Mouse (Mus musculus) neural tube, embryonic 14.5 days (tissue): ENCODE measurements around the gene Fam227b. TPM values are rescaled to one million over a fixed set of nuclear protein-coding genes. Genes with fewer than 3 reads are reported as not detected.

Source experiments
- ATAC-seq: fragments of 200-750 bp; cut with Nextera tagmentation; 2 replicates; pipeline ENCODE4 v1.8.0; 2017; ENCODE audit warnings: low read depth, mild to moderate bottlenecking, moderate TSS enrichment, moderate library complexity
- H3K27ac ChIP-seq: fragments of 300-500 bp; sonication (generic); 2 replicates; pipeline ENCODE4 v1.5.1; 2014; ENCODE audit warnings: low read depth, mild to moderate bottlenecking, control low read depth, low read length, moderate library complexity, mixed read lengths
- H3K27me3 ChIP-seq: fragments of 300-500 bp; sonication (generic); 2 replicates; pipeline ENCODE4 v1.6.1; 2014; ENCODE audit warnings: low read length; ENCODE audit not compliant: control insufficient read depth, insufficient read depth
- H3K36me3 ChIP-seq: fragments of 300-500 bp; sonication (generic); 2 replicates; pipeline ENCODE4 v1.6.1; 2014; ENCODE audit warnings: low read length, mixed read lengths; ENCODE audit not compliant: control insufficient read depth, insufficient read depth
- H3K4me1 ChIP-seq: fragments of 300-500 bp; sonication (generic); 2 replicates; pipeline ENCODE4 v1.6.1; 2014; ENCODE audit warnings: low read length; ENCODE audit not compliant: control insufficient read depth, insufficient read depth
- H3K4me2 ChIP-seq: fragments of 300-500 bp; sonication (generic); 2 replicates; pipeline ENCODE4 v1.6.1; 2014; ENCODE audit warnings: mild to moderate bottlenecking, low read depth, low read length, control low read depth
- H3K4me3 ChIP-seq: fragments of 300-500 bp; sonication (generic); 2 replicates; pipeline ENCODE4 v1.5.1; 2014; ENCODE audit warnings: low read depth, low read length, control low read depth, mixed read lengths
- H3K9ac ChIP-seq: fragments of 300-500 bp; sonication (generic); replicated peaks from 2 replicates; pipeline ENCODE4 v1.6.1; 2014; ENCODE audit warnings: low read depth, mild to moderate bottlenecking, control low read depth, low read length, mixed read lengths
- H3K9me3 ChIP-seq: fragments of 300-500 bp; sonication (generic); 2 replicates; pipeline ENCODE4 v1.6.1; 2016; ENCODE audit warnings: low read length; ENCODE audit not compliant: control insufficient read depth
- WGBS: fragments of 180-500 bp; shearing (Covaris S2); extraction: QIAGEN DNeasy Blood & Tissue Kit; methylation state at CpG from one replicate; pipeline ENCODE4 v1.1.7; 2014; 5-methylcytosine and 5-hydroxymethylcytosine counted together
- polyA plus RNA-seq: library from polyadenylated mRNA; unstranded; fragments of >200 nt; fragmentation: Nextera tagmentation; extraction: Ambion mirVana; gene quantifications from 2 replicates; pipeline ENCODE4 v1.2.1, GENCODE M21; 2014

Fam227b gene
- not detected in 2 replicates for polyA plus RNA-seq

GRCm38 (mm10) chr2:126151855-126152571, at the start of gene Fam227b, which contains the start of gene Dtwd1:
TSS of gene Fam227b (minus strand) at chr2:126152004.
TSS of gene Dtwd1 (plus strand) at chr2:126152141.
- H3K4me1 ChIP-seq: no peaks in the 10 kb centered on the region
- under 1% methylated on average over 57 of the region's 57 CpGs for WGBS

GRCm38 (mm10) chr2:126198971-126199370, 47.2 kb upstream of the Fam227b start:
- H3K9me3 ChIP-seq: no peaks in the 10 kb centered on the region
- no peaks in the 10 kb centered on the region for H3K36me3 ChIP-seq
- no peak overlapping the region for H3K27ac ChIP-seq
- no peak for ATAC-seq
- WGBS: 90% methylated on average over 3 of the region's 3 CpGs
- H3K4me1 ChIP-seq: no peaks in the 10 kb centered on the region
- no peak overlapping the region for H3K4me2 ChIP-seq
- H3K4me3 ChIP-seq: no peak overlapping the region
- H3K9ac ChIP-seq: no peak overlapping the region
- no peaks in the 10 kb centered on the region for H3K27me3 ChIP-seq

More at GRCm38 (mm10) chr2:126151855-126152571, at the start of gene Fam227b, which contains the start of gene Dtwd1:
- H3K9me3 ChIP-seq: no peaks in the 10 kb centered on the region
- peak within 1 kb of the TSS; percentile 48 for H3K4me3 ChIP-seq
- peak; percentile 100 for ATAC-seq
- H3K27me3 ChIP-seq: no peaks in the 10 kb centered on the region
- H3K4me2 ChIP-seq: peak within 1 kb of the TSS; percentile 52
- no peaks in the 10 kb centered on the region for H3K36me3 ChIP-seq
- peak within 1 kb of the TSS; percentile 80 for H3K27ac ChIP-seq
- peak within 1 kb of the TSS; percentile 57 for H3K9ac ChIP-seq

- no peak overlapping the region for H3K9ac ChIP-seq
- 64% methylated on average over 12 of the region's 12 CpGs for WGBS
- no peak overlapping the region for H3K4me2 ChIP-seq
- H3K27me3 ChIP-seq: no peaks in the 10 kb centered on the region
- H3K4me1 ChIP-seq: no peaks in the 10 kb centered on the region
- H3K36me3 ChIP-seq: no peaks in the 10 kb centered on the region
- H3K9me3 ChIP-seq: no peaks in the 10 kb centered on the region
- no peak overlapping the region for H3K4me3 ChIP-seq
- no peak for ATAC-seq
- H3K27ac ChIP-seq: no peak overlapping the region
These were observed 44.0 kb upstream of the Fam227b start for GRCm38 (mm10) chr2:126195631-126196356.

GRCm38 (mm10) chr2:126192129-126192528, 40.3 kb upstream of the Fam227b start:
- Histone ChIP-seq H3K4me3 (no peak overlapping the region), H3K36me3 (no peaks in the 10 kb centered on the region), H3K4me1 (no peaks in the 10 kb centered on the region), H3K4me2 (no peak overlapping the region), H3K9ac (no peak overlapping the region), H3K9me3 (no peaks in the 10 kb centered on the region), H3K27ac (no peak overlapping the region), H3K27me3 (no peaks in the 10 kb centered on the region)
- 84% methylated on average over 2 of the region's 2 CpGs for WGBS
- no peak for ATAC-seq

- H3K27me3 ChIP-seq: no peaks in the 10 kb centered on the region
- H3K4me2 ChIP-seq: no peak overlapping the region
- ATAC-seq: no peak
- H3K9ac ChIP-seq: no peak overlapping the region
- H3K36me3 ChIP-seq: no peaks in the 10 kb centered on the region
- no peak overlapping the region for H3K27ac ChIP-seq
- no peak overlapping the region for H3K4me3 ChIP-seq
- no peaks in the 10 kb centered on the region for H3K9me3 ChIP-seq
- no peaks in the 10 kb centered on the region for H3K4me1 ChIP-seq
- 85% methylated on average over 4 of the region's 4 CpGs for WGBS
These were observed 39.5 kb upstream of the Fam227b start for GRCm38 (mm10) chr2:126191306-126191705.

- Histone ChIP-seq H3K9ac (no peak overlapping the region), H3K4me3 (no peak overlapping the region), H3K4me1 (no peaks in the 10 kb centered on the region), H3K27me3 (no peaks in the 10 kb centered on the region), H3K4me2 (no peak overlapping the region), H3K36me3 (no peaks in the 10 kb centered on the region), H3K27ac (no peak overlapping the region), H3K9me3 (no peaks in the 10 kb centered on the region)
- ATAC-seq: no peak
- WGBS: 93% methylated on average over 1 of the region's 1 CpGs
These were observed 19.6 kb upstream of the Fam227b start for GRCm38 (mm10) chr2:126171427-126171826.

- H3K9ac ChIP-seq: no peak overlapping the region
- no peak overlapping the region for H3K4me2 ChIP-seq
- no peak overlapping the region for H3K4me3 ChIP-seq
- H3K27ac ChIP-seq: no peak overlapping the region
- 90% methylated on average over 8 of the region's 8 CpGs for WGBS
- no peaks in the 10 kb centered on the region for H3K36me3 ChIP-seq
- no peaks in the 10 kb centered on the region for H3K27me3 ChIP-seq
- no peaks in the 10 kb centered on the region for H3K4me1 ChIP-seq
- no peaks in the 10 kb centered on the region for H3K9me3 ChIP-seq
- ATAC-seq: no peak
These were observed 15.2 kb upstream of the Fam227b start for GRCm38 (mm10) chr2:126166848-126167617.

GRCm38 (mm10) chr2:126166335-126166734, 14.5 kb upstream of the Fam227b start:
- no peak overlapping the region for H3K27ac ChIP-seq
- H3K9ac ChIP-seq: no peak overlapping the region
- no peaks in the 10 kb centered on the region for H3K9me3 ChIP-seq
- no peak overlapping the region for H3K4me2 ChIP-seq
- H3K27me3 ChIP-seq: no peaks in the 10 kb centered on the region
- no peak overlapping the region for H3K4me3 ChIP-seq
- H3K4me1 ChIP-seq: no peaks in the 10 kb centered on the region
- H3K36me3 ChIP-seq: no peaks in the 10 kb centered on the region; the same call in 1 of the 2 replicates
- ATAC-seq: no peak
